Mouse (Mus musculus) embryo, embryonic 10 days (tissue): Measurements from ENCODE around the gene Prkn.

Experiments used
- DNase-seq: peaks from one replicate; pipeline ENCODE4 v3.0.0-alpha.2; 2015; ENCODE audit warnings: low spot score

Gene Prkn

GRCm38 (mm10) chr17:11914451-11914850 is 1074.3 kb downstream of the Prkn start:
- no peak for DNase-seq

- peak; percentile 65 for DNase-seq
Observed at GRCm38 (mm10) chr17:11918123-11918801, 1078.1 kb downstream of the Prkn start.

GRCm38 (mm10) chr17:11919581-11919980 is 1079.4 kb downstream of the Prkn start:
- no peak for DNase-seq

GRCm38 (mm10) chr17:11921026-11921425 is 1080.8 kb downstream of the Prkn start:
- no peak for DNase-seq

GRCm38 (mm10) chr17:11923989-11924388 is 1083.8 kb downstream of the Prkn start:
- DNase-seq, result no peak

GRCm38 (mm10) chr17:11926865-11927386 is 1086.7 kb downstream of the Prkn start:
- DNase-seq, result no peak

- DNase-seq, result no peak
Observed at GRCm38 (mm10) chr17:11931641-11932040, 1091.5 kb downstream of the Prkn start.

GRCm38 (mm10) chr17:11933737-11934136 is 1093.6 kb downstream of the Prkn start:
- DNase-seq, result no peak

GRCm38 (mm10) chr17:11947436-11947835 is 1107.3 kb downstream of the Prkn start:
- no peak for DNase-seq

- no peak for DNase-seq
Observed at GRCm38 (mm10) chr17:11949551-11950197, 1109.5 kb downstream of the Prkn start.

- no peak for DNase-seq
Observed at GRCm38 (mm10) chr17:11950198-11950594, 1110.0 kb downstream of the Prkn start.

GRCm38 (mm10) chr17:11955317-11955716 is 1115.1 kb downstream of the Prkn start:
- DNase-seq, result no peak

- no peak for DNase-seq
Observed at GRCm38 (mm10) chr17:11960492-11960891, 1120.3 kb downstream of the Prkn start.

- DNase-seq, result peak; percentile 55
Observed at GRCm38 (mm10) chr17:11962808-11963207, 1122.6 kb downstream of the Prkn start.

- no peak for DNase-seq
Observed at GRCm38 (mm10) chr17:11970160-11970559, 1130.0 kb downstream of the Prkn start.

- DNase-seq, result peak; percentile 29
Observed at GRCm38 (mm10) chr17:11972550-11972949, 1132.4 kb downstream of the Prkn start.

GRCm38 (mm10) chr17:11972969-11973787 is 1133.0 kb downstream of the Prkn start:
- no peak for DNase-seq

GRCm38 (mm10) chr17:11975062-11975607 is 1135.0 kb downstream of the Prkn start:
- DNase-seq, result peak; percentile 74

GRCm38 (mm10) chr17:11978260-11978821 is 1138.2 kb downstream of the Prkn start:
- peak; percentile 31 for DNase-seq

- no peak for DNase-seq
Observed at GRCm38 (mm10) chr17:11981666-11982065, 1141.5 kb downstream of the Prkn start.

GRCm38 (mm10) chr17:11988110-11988837 is 1148.1 kb downstream of the Prkn start:
- DNase-seq, result peak; percentile 27
